Comparison of ENCODE assay signal across 8 mouse cellular contexts in the genomic region with DNA sequence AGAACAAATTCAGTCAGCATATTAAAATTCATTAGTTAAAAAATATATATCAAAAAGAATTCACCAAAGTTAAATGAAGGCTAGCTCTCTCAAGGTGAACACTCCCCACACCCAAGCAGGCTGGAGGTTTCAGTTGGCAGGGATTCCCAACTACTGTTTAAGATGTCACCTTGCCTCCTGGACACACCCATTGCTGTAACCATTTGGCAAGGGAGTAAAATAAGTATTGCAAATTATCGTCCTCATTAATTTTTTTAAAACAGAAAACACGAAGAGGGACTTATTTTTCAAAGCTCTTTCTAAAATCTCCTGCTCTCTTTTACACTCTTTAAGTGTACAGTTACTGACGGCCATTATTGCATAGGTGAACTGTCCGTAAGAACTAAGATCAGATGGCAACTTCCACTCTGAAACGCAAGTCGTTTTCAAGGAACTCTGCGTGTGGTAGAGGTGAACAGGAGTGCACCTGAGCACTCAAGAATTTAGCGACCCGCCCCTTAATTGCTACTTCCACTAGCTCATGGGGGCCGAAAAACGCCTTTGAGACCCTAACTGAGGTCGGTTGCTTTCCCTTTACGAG. TPM values are rescaled to one million over a fixed set of nuclear protein-coding genes. Genes with fewer than 3 reads are reported as not detected.
A peak's percentile ranks its signal among the peaks of the same experiment; 100 is the strongest.
DNase-seq lines count a peak whose midpoint lies in the region; ATAC-seq and TF ChIP-seq lines count a peak whose summit lies in the region.

No protein-coding gene starts in this region.

- peak overlapping the region; percentile 70 to 79 for H3K4me3 ChIP-seq in MEL (ENCODE audit: control insufficient read depth in 1 of 2, insufficient read depth in 1 of 2, low read depth in 2 of 2, low read length in 2 of 2)
- peak overlapping the region; percentile 77 for H3K4me3 ChIP-seq in heart, embryonic 12.5 days
- peak overlapping the region; percentile 85 for H3K4me3 ChIP-seq in liver, adult 2 months (ENCODE audit: insufficient read depth, low read depth, low read length)
- peak overlapping the region; percentile 95 for H3K4me3 ChIP-seq in olfactory bulb, adult 2 months (ENCODE audit: insufficient read depth, low read depth, low read length)

- peaks cover 45% of the 10 kb centered on the region for H3K79me2 ChIP-seq in MEL (ENCODE audit: control insufficient read depth, insufficient read depth, low read length, poor library complexity)
- peaks cover 19% of the 10 kb centered on the region; the same call in 1 of the 2 replicates for H3K79me2 ChIP-seq in liver, adult 2 months (ENCODE audit: control insufficient read depth, insufficient read depth, low read length)

- under 1% methylated on average over 13 of the region's 13 CpGs for WGBS in heart, embryonic 12.5 days
- under 1% methylated on average over 13 of the region's 13 CpGs for WGBS in liver, adult 2 months
- WGBS in olfactory bulb, adult 2 months: 1% methylated on average over 13 of the region's 13 CpGs

- H3K27me3 ChIP-seq in MEL (ENCODE audit: control insufficient read depth in 1 of 2, insufficient read depth in 2 of 2, low read length in 2 of 2): no peaks in the 10 kb centered on the region
- no peaks in the 10 kb centered on the region for H3K27me3 ChIP-seq in heart, embryonic 12.5 days (replicated peaks)
- no peaks in the 10 kb centered on the region for H3K27me3 ChIP-seq in liver, adult 2 months (ENCODE audit: control insufficient read depth, insufficient read depth, low read length)

- TF ChIP-seq CTCF in MEL (IDR thresholded peaks at IDR 0.05 in 2 of 3, conservative IDR thresholded peaks at IDR 0.05 in 1 of 3; ENCODE audit: control insufficient read depth in 1 of 3, insufficient read depth in 1 of 3, low read depth in 2 of 3, low read length in 3 of 3, poor library complexity in 1 of 3, severe bottlenecking in 1 of 3): no peak
- no peak for TF ChIP-seq CTCF in liver, adult 2 months (IDR thresholded peaks at IDR 0.05; ENCODE audit: low read depth, low read length)
- TF ChIP-seq CTCF in olfactory bulb, adult 2 months (IDR thresholded peaks at IDR 0.05; ENCODE audit: insufficient read depth, low read depth, low read length): no peak

- H3K27ac ChIP-seq in MEL (ENCODE audit: control insufficient read depth, low read depth, low read length): peak overlapping the region; percentile 18
- peak overlapping the region; percentile 97 for H3K27ac ChIP-seq in heart, embryonic 12.5 days (ENCODE audit: poor library complexity, severe bottlenecking)
- H3K27ac ChIP-seq in liver, adult 2 months (replicated peaks; ENCODE audit: insufficient read depth, low read depth, low read length): no peak overlapping the region
- H3K27ac ChIP-seq in olfactory bulb, adult 2 months (ENCODE audit: insufficient read depth, low read depth, low read length): no peak overlapping the region

- peak overlapping the region; percentile 97 for H3K9ac ChIP-seq in MEL (ENCODE audit: control insufficient read depth, low read depth, low read length, poor library complexity, severe bottlenecking)
- peak overlapping the region; percentile 96 for H3K9ac ChIP-seq in heart, embryonic 12.5 days
- H3K9ac ChIP-seq in liver, adult 2 months (ENCODE audit: low read depth, low read length): peak overlapping the region; percentile 87

- no peak for TF ChIP-seq EP300 in MEL (IDR thresholded peaks at IDR 0.05; ENCODE audit: low read depth in 1 of 2, low read length in 2 of 2)

- H3K4me2 ChIP-seq in heart, embryonic 12.5 days: peak overlapping the region; percentile 82

- no peak for TF ChIP-seq RAD21 in MEL (IDR thresholded peaks at IDR 0.05; ENCODE audit: low read depth, low read length)

- ATAC-seq in heart, embryonic 12.5 days (ENCODE audit: insufficient number of reproducible peaks, low FRiP score): no peak

- TF ChIP-seq POLR2A in MEL (IDR thresholded peaks at IDR 0.05; ENCODE audit: control insufficient read depth in 1 of 2, insufficient read depth in 1 of 2, low read depth in 1 of 2, low read length in 2 of 2, poor library complexity in 1 of 2): no peak
- no peak for TF ChIP-seq POLR2A in liver, adult 2 months (IDR thresholded peaks at IDR 0.05; ENCODE audit: extremely low read depth, insufficient read depth, low read length)
- no peak for TF ChIP-seq POLR2A in olfactory bulb, adult 2 months (IDR thresholded peaks at IDR 0.05; ENCODE audit: insufficient read depth, low read depth, low read length)

- peaks cover 15 to 23% of the 10 kb centered on the region in 2 experiments for H3K4me1 ChIP-seq in MEL (ENCODE audit: control insufficient read depth in 1 of 2, insufficient read depth in 2 of 2, low read length in 2 of 2)
- H3K4me1 ChIP-seq in heart, embryonic 12.5 days (replicated peaks): peaks cover 28% of the 10 kb centered on the region
- H3K4me1 ChIP-seq in liver, adult 2 months (ENCODE audit: control insufficient read depth, insufficient read depth, low read length): peaks cover 9% of the 10 kb centered on the region
- H3K4me1 ChIP-seq in olfactory bulb, adult 2 months (ENCODE audit: control insufficient read depth, insufficient read depth, low read length): no peaks in the 10 kb centered on the region

- peak; percentile 55 for DNase-seq in cerebellum, adult 9-10 months
- DNase-seq in cerebellum, adult 11-12 months: no peak
- peak; percentile 56 for DNase-seq in MEL (ENCODE audit: low read depth, low spot score)
- DNase-seq in liver, adult 2 months (ENCODE audit: extremely low read depth, low read depth, low spot score): peak; percentile 48
- no peak for DNase-seq in retina, embryonic 14.5 days (ENCODE audit: low spot score)
- DNase-seq in cerebellum, adult 11 months: no peak

- peaks cover 25 to 43% of the 10 kb centered on the region in 2 experiments for H3K36me3 ChIP-seq in MEL (ENCODE audit: control insufficient read depth in 1 of 2, insufficient read depth in 2 of 2, low read length in 2 of 2)
- peaks cover 10% of the 10 kb centered on the region for H3K36me3 ChIP-seq in heart, embryonic 12.5 days
- H3K36me3 ChIP-seq in liver, adult 2 months (ENCODE audit: control insufficient read depth, insufficient read depth, low read length): peaks cover 3% of the 10 kb centered on the region; the same call in 1 of the 2 replicates

- H3K9me3 ChIP-seq in MEL (replicated peaks; ENCODE audit: insufficient read depth, low read length): no peaks in the 10 kb centered on the region
- H3K9me3 ChIP-seq in heart, embryonic 12.5 days (replicated peaks): no peaks in the 10 kb centered on the region

TF ChIP-seq in MEL, 35 proteins besides CTCF, POLR2A, EP300 and RAD21:
- TF ChIP-seq SIN3A (IDR thresholded peaks at IDR 0.05; ENCODE audit: low read length): peak; percentile 64; the same call in 1 of the 2 replicates
- TF ChIP-seq CHD1 (IDR thresholded peaks at IDR 0.05; ENCODE audit: low read depth, low read length): 0 out of 2 replicates have a peak, but pooled peaks have one; percentile 62
- TF ChIP-seq E2F4 (IDR thresholded peaks at IDR 0.05; ENCODE audit: borderline replicate concordance, low read depth, low read length): no peak
- TF ChIP-seq MAX (IDR thresholded peaks at IDR 0.05; ENCODE audit: low read length): 0 out of 2 replicates have a peak, but pooled peaks have one; percentile 24
- no peak for TF ChIP-seq MAFK (IDR thresholded peaks at IDR 0.05; ENCODE audit: borderline replicate concordance, low read depth, low read length)
- TF ChIP-seq CHD2 (IDR thresholded peaks at IDR 0.05; ENCODE audit: low read length): no peak
- TF ChIP-seq NELFE (IDR thresholded peaks at IDR 0.05; ENCODE audit: low read depth, low read length): no peak
- no peak for TF ChIP-seq POLR2AphosphoS5 (IDR thresholded peaks at IDR 0.05; ENCODE audit: borderline replicate concordance, low read depth, low read length)
- no peak for TF ChIP-seq NRF1 (IDR thresholded peaks at IDR 0.05; ENCODE audit: insufficient read depth, low read depth, low read length, poor library complexity, severe bottlenecking)

RNA-seq across cellular contexts. Expression of a gene that starts 1.3 kb away (rescaled TPM):
- 208 and 253 TPM in 2 replicates for total RNA-seq in MEL (2012; rRNA removed)
- polyA plus RNA-seq in MEL (2012; ENCODE audit: insufficient read depth in 1 of 2, insufficient read length in 2 of 2, low read depth in 1 of 2, low replicate concordance in 2 of 2, missing spikeins in 1 of 2): 100 to 1,000 TPM; 126 to 321 TPM
- 619 and 647 TPM in 2 replicates for polyA plus RNA-seq in heart, embryonic 12.5 days (2016; fragmentation: Nextera tagmentation; extraction: Ambion mirVana)
- 181 and 257 TPM in 2 replicates for total RNA-seq in liver, adult 2 months (2014; rRNA removed)
- polyA plus RNA-seq in liver, adult 2 months (2012; rRNA removed): 19.7 and 20.9 TPM in 2 replicates
- 549 and 1,470 TPM in 2 replicates for polyA plus RNA-seq in olfactory bulb, adult 2 months (2012; ENCODE audit: insufficient read depth, insufficient read length, low replicate concordance, missing spikeins)

RNA-seq across cellular contexts. Expression of a gene that starts 17.9 kb away (rescaled TPM):
- not detected in 2 replicates for total RNA-seq in MEL (2012; rRNA removed)
- polyA plus RNA-seq in MEL (2012; ENCODE audit: insufficient read depth in 1 of 2, insufficient read length in 2 of 2, low read depth in 1 of 2, low replicate concordance in 2 of 2, missing spikeins in 1 of 2): not detected
- not detected in 2 replicates for polyA plus RNA-seq in heart, embryonic 12.5 days (2016; fragmentation: Nextera tagmentation; extraction: Ambion mirVana)
- not detected in 2 replicates for total RNA-seq in liver, adult 2 months (2014; rRNA removed)
- polyA plus RNA-seq in liver, adult 2 months (2012; rRNA removed): not detected in 2 replicates
- polyA plus RNA-seq in olfactory bulb, adult 2 months (2012; ENCODE audit: insufficient read depth, insufficient read length, low replicate concordance, missing spikeins): not detected in 2 replicates

Comparison
In these comparisons a context has a peak if more than half of its experiments do, and no peak if none do; other contexts are left out.
1. DNase-seq: peak in cerebellum, adult 9-10 months (single experiment), MEL (single experiment) and liver, adult 2 months (single experiment); none in cerebellum, adult 11-12 months (single experiment), retina, embryonic 14.5 days (single experiment) and cerebellum, adult 11 months (single experiment).
2. H3K27ac ChIP-seq: peak in MEL (single experiment) and heart, embryonic 12.5 days (single experiment); none in liver, adult 2 months (single experiment) and olfactory bulb, adult 2 months (single experiment).
3. Peak in every context shown above with its lines, with median percentiles within 50 percentile points of each other: H3K4me3 ChIP-seq and H3K9ac ChIP-seq.